Mouse (Mus musculus) olfactory bulb, adult 2 months (tissue): ENCODE results near the gene Smoc1. TPM values are rescaled to one million over a fixed set of nuclear protein-coding genes. Genes with fewer than 3 reads are reported as not detected.

Source experiments
- H3K27ac ChIP-seq: fragments of 200-500 bp; 2 replicates; pipeline ENCODE4 v1.5.1; 2012; ENCODE audit warnings: low read depth, low read length; ENCODE audit not compliant: insufficient read depth
- H3K4me1 ChIP-seq: fragments of 200-500 bp; 2 replicates; pipeline ENCODE4 v1.6.1; 2012; ENCODE audit warnings: low read length; ENCODE audit not compliant: control insufficient read depth, insufficient read depth
- H3K4me3 ChIP-seq: fragments of 200-500 bp; 2 replicates; pipeline ENCODE4 v1.5.1; 2012; ENCODE audit warnings: mild to moderate bottlenecking, low read depth, low read length, moderate library complexity; ENCODE audit not compliant: insufficient read depth
- CTCF ChIP-seq: fragments of 200-500 bp; IDR thresholded peaks from 2 replicates; pipeline ENCODE4 v1.5.1; 2012; ENCODE audit warnings: low read depth, mild to moderate bottlenecking, low read length, moderate library complexity; ENCODE audit not compliant: insufficient read depth
- POLR2A ChIP-seq: fragments of 200-500 bp; IDR thresholded peaks from 2 replicates; pipeline ENCODE4 v1.6.1; 2012; ENCODE audit warnings: mild to moderate bottlenecking, low read depth, low read length, moderate library complexity; ENCODE audit not compliant: insufficient read depth
- WGBS: fragments of 180-500 bp; shearing (Covaris S2); methylation state at CpG from one replicate; pipeline ENCODE4 v1.1.7; 2018; 5-methylcytosine and 5-hydroxymethylcytosine counted together
- polyA plus RNA-seq: library from polyadenylated mRNA; stranded (reverse); fragments of >200 nt; gene quantifications from 2 replicates; pipeline ENCODE4 v1.2.4, GENCODE M21; 2012; ENCODE audit warnings: low replicate concordance; ENCODE audit not compliant: missing spikeins, insufficient read depth, insufficient read length

Gene Smoc1
- polyA plus RNA-seq, 1 experiment: not detected

GRCm38 (mm10) chr12:81128693-81129092 is 102.1 kb downstream of the Smoc1 start:
- Histone ChIP-seq H3K4me1 (no peaks in the 10 kb centered on the region), H3K4me3 (no peak overlapping the region), H3K27ac (no peak overlapping the region)
- 92% methylated on average over 5 of the region's 5 CpGs for WGBS
- no peak for TF ChIP-seq POLR2A
- no peak for TF ChIP-seq CTCF

- 36% methylated on average over 3 of the region's 3 CpGs for WGBS
- TF ChIP-seq CTCF (no peak), POLR2A (no peak)
- Histone ChIP-seq H3K4me3 (no peak overlapping the region), H3K27ac (no peak overlapping the region), H3K4me1 (no peaks in the 10 kb centered on the region)
Measured at GRCm38 (mm10) chr12:81130692-81131091, 104.1 kb downstream of the Smoc1 start.

DNA sequence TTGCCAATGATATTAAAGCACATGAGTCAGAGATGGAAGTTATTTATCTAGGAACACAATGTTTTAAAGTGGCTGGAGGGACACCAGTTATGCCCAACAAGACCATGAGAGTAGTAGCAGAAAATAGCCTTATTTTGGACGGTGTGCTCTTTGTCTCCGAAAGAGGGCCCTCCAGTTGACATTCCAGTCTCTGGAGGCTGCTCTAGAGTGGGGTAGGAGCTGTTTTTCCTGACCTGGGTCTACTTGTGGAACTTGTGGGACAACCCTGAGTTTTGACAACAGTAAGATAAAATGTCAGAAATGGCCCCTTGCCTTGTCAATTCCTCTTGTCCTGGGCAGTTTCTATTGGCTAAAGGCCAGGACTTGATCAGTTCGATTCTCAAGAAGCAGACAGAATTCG is 104.5 kb downstream of the Smoc1 start:
- H3K27ac ChIP-seq: no peak overlapping the region
- 68% methylated on average over 4 of the region's 4 CpGs for WGBS

GRCm38 (mm10) chr12:81133055-81133665 is 106.6 kb downstream of the Smoc1 start:
- no peak for TF ChIP-seq POLR2A
- TF ChIP-seq CTCF: no peak
- Histone ChIP-seq H3K27ac (no peak overlapping the region), H3K4me1 (no peaks in the 10 kb centered on the region), H3K4me3 (no peak overlapping the region)
- 79% methylated on average over 4 of the region's 4 CpGs for WGBS

More for the DNA sequence above, 104.5 kb downstream of the Smoc1 start:
- Histone ChIP-seq H3K4me3 (no peak overlapping the region), H3K4me1 (no peaks in the 10 kb centered on the region)
- TF ChIP-seq CTCF (no peak), POLR2A (no peak)

DNA sequence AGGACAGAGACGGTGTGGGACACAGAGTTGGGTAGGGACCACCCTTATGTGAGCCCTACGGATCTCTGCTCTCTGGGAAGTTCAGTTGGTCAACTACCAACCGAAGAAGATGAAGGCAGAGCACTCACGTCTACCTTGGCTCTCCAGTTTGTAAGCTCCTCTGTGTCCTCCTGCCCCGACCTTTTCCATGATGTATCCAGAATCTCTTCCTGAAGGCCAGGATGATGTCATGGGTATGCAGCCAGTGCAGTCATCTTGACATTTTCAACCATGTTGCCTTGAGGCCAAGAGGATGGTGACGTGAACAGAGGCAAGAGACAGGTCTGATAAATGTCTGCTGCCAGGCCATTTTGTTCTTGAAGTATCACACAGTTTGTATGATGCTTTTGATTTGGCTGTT is 111.6 kb downstream of the Smoc1 start:
- H3K4me3 ChIP-seq: no peak overlapping the region
- 96% methylated on average over 6 of the region's 6 CpGs for WGBS

DNA sequence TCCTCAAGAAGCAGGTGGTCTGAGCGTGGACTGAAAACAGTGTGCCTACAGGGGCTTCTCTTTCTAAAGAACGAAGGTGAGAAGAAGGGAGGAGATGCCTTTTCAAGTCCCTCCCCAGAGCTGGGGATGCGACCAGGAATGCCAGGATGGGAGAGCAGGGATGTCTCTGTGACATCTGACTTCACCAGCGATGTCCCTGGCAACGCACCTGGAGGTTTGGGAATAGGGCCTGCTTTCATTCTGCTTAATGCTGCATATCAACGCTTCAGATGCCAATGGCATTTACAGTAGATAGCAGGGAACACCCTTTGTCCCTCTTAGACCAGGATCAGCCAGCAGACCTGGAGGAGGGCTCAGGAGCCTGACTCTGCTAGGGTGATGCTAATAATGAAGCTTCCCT is 112.9 kb downstream of the Smoc1 start:
- Histone ChIP-seq H3K4me3 (no peak overlapping the region), H3K4me1 (peaks cover 24% of the 10 kb centered on the region), H3K27ac (no peak overlapping the region)
- WGBS: 94% methylated on average over 6 of the region's 6 CpGs
- TF ChIP-seq POLR2A (no peak), CTCF (no peak)

More for the DNA sequence above, 111.6 kb downstream of the Smoc1 start:
- peaks cover 21% of the 10 kb centered on the region for H3K4me1 ChIP-seq
- TF ChIP-seq POLR2A (no peak), CTCF (no peak)
- H3K27ac ChIP-seq: no peak overlapping the region

DNA sequence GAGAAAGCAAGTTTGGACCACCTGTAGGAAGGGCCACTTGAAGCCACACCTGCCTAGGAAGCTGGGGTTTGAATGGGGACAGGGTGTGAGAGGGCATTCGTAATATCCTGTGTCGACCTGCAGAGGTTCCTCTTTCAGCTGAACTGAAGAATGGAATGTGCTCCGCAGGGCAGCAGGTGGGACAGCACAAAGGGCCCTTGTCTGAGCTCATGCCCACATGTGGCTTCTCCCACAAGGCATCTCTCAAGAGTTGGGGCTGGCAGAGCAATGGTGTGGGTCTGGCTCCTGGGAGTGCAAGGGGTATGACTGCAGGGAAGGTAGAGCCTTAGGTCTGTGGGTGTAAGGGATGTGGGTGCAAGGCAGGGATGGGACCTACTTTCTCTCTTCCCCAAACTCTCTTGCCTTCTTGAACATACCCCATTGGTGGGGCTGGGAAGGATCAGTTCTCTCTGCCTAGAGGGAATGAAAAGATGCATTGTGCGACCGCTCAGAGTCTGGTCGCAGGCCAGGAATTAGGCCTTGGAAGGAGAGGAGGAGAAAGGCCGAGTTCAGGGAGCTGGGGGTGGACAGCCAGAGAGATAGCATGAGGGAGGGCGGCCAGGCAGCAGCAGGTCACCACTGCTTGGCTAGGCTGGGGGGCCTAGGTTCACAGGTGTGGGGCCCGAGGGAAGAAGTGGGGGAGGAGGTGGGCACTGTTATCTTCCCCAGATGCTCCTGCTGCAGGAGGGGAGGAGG is 114.2 kb downstream of the Smoc1 start:
- TF ChIP-seq POLR2A (no peak), CTCF (no peak)

DNA sequence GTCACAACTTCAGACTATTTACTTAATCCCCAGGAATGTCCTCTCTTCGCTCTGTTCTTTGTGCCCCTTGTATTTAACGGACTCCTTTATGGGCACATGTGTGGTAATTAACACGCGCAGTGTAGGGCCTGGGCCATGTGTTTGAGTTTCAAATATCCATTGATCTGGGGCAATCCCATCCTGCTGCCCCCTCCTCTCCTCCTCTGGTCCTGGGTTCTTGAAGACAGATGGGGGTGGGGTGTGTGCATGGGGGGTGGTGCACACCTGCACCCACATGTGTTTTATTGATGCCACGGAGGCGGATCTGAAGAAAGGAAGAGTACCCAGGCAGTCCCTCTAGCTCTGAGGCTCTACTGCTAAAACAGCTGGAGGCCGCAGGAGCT is 114.7 kb downstream of the Smoc1 start:
- H3K27ac ChIP-seq: no peak overlapping the region
- H3K4me3 ChIP-seq: no peak overlapping the region
- H3K4me1 ChIP-seq: peaks cover 24% of the 10 kb centered on the region
- TF ChIP-seq POLR2A (no peak), CTCF (no peak)
- 60% methylated on average over 7 of the region's 7 CpGs for WGBS

More for the DNA sequence above, 114.2 kb downstream of the Smoc1 start:
- WGBS: 62% methylated on average over 9 of the region's 9 CpGs
- H3K27ac ChIP-seq: peak overlapping the region; percentile 69
- peaks cover 24% of the 10 kb centered on the region for H3K4me1 ChIP-seq
- H3K4me3 ChIP-seq: no peak overlapping the region

DNA sequence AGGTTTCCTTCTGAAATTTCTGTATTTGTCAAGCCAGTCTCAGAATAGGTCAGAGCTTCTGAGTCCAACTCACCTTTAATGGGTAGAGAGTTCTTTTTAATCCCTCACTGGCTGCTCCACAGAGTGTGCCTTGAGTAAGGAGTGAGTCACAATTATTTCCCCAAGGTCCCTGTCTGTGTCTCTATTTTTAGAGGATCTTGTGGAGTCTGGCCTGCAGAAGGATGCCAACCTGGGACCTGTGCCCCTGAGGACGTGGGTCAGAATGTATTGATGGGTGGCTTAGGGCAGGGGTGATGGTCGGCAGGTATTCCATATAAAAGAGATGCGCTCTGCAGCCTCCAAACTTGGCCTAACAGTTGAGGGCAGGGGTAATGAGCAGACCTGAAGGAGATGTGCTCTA is 115.6 kb downstream of the Smoc1 start:
- Histone ChIP-seq H3K27ac (peak overlapping the region; percentile 40; the same call in 1 of the 2 replicates), H3K4me1 (peaks cover 29% of the 10 kb centered on the region), H3K4me3 (no peak overlapping the region)
- TF ChIP-seq CTCF: no peak
- no peak for TF ChIP-seq POLR2A
- 78% methylated on average over 3 of the region's 3 CpGs for WGBS

DNA sequence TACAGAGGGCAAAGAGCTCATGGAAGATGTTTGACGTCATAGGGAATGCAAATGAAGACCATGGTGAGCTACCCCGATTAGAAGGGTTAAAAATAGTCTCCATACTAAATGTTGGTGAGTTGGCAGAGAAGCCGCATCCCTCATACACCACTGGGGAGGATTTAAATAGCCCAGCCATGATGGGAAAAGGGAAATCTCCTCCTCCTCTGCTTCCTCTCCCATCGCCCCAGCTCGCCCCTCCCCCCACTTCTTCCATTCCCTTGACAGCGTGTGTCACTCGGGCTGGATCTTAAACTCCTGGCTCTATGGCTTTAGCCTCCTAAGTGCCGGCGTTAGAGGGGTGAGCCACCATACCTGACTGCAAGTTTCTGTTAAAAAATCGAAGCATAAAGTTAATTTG is 117.6 kb downstream of the Smoc1 start:
- Histone ChIP-seq H3K4me3 (no peak overlapping the region), H3K4me1 (peaks cover 29% of the 10 kb centered on the region), H3K27ac (no peak overlapping the region)
- 49% methylated on average over 10 of the region's 10 CpGs for WGBS
- no peak for TF ChIP-seq POLR2A
- no peak for TF ChIP-seq CTCF
